Mouse (Mus musculus): ENCODE data around the gene Mlf1.
A peak's percentile ranks its signal among the peaks of the same experiment; 100 is the strongest.

DNA sequence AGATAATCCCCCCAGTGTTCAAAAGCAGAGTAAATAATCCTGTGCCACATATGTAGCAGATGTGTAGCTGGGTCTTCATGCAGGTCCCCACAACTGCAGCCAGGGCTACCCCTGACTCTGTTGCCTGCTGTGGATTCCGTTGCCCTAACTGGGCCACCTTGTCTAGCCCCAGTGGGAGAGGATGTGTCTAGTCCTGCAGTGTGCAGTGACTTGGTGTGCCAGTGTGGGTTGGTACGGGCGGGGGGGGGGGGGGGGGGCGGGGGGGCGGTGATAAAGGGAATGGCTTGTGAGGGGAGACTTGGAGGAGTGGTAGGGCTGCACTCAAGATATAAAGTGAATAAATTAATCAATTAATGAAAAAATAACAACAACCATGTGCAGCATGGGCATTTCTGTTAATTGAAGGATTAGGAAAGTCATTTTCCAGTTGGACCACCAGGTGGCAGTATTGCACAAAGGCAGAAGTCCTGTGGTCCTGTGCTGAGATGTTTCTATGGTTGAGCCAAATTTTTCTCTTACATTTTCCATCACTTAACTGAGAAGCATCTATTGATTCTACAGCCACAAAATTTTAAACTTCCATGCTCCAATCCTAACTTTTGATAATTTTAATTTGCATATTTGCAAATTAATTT, 21.7 kb upstream of the Mlf1 start:
- TF ChIP-seq CTCF (IDR thresholded peaks at IDR 0.05; ENCODE audit: low read depth), result peak; percentile 88
- no peak for TF ChIP-seq EP300 (optimal IDR thresholded peaks at IDR 0.05)

Measured in stomach, postnatal 0 days (tissue).